Mouse (Mus musculus): Measurements from ENCODE around the gene Lcn10. TPM values are rescaled to one million over a fixed set of nuclear protein-coding genes. Genes with fewer than 3 reads are reported as not detected.
A peak's percentile ranks its signal among the peaks of the same experiment; 100 is the strongest.

Lcn10 gene
- total RNA-seq, 1 experiment, result not detected

DNA sequence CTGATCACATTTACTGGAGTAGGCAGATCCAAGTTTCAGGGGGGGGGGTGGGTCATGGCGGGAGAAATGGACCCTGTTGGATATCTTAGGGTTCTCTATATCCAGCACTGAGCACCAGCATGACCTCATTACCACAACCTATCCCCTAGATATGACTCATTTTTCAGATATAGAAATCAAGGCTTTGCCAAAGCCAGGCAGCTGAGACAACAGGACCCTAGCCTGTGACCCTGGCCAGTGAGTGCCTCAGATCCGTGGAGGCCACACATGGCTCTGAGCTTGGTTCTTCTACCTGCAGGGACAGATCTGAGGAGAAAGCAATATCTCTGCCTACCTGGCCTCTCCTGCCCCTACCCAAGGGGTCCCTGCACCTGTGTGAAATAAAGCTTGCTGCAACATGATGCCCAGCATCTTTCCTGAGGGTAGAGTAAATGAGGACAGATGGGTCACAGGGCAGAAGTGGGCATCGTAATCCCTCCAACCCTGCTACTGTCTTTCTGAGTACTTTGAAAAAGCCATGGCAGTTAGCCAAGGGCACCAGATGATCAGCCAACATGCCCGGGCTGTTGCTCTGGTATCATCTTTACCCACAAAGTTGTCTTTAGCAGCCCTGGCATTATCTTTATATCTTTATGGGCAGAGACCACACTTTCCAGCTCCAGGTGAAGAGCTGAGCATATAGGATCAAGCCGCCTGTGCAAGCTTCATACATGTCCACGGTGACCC lies 21.1 kb upstream of the Lcn10 start:
- Histone ChIP-seq H3K27ac (ENCODE audit: insufficient read depth, low read depth, low read length, poor library complexity, severe bottlenecking) (no peak overlapping the region), H3K36me3 (ENCODE audit: control insufficient read depth, insufficient read depth, low read length, poor library complexity, severe bottlenecking) (no peaks in the 10 kb centered on the region), H3K4me3 (ENCODE audit: insufficient read depth in 1 of 2, low read depth in 1 of 2, low read length in 2 of 2, poor library complexity in 1 of 2, severe bottlenecking in 1 of 2) (no peak overlapping the region), H3K9ac (ENCODE audit: insufficient read depth, low read depth, low read length, poor library complexity, severe bottlenecking) (no peak overlapping the region), H3K9me3 (ENCODE audit: control insufficient read depth, insufficient read depth, low read depth, low read length) (no peaks in the 10 kb centered on the region), H3K4me1 (ENCODE audit: control insufficient read depth in 2 of 2, insufficient read depth in 2 of 2, low read length in 2 of 2, poor library complexity in 1 of 2) (no peaks in the 10 kb centered on the region)
- in situ Hi-C loops (cut with MboI; ENCODE audit: low sequenced_read_pairs in 2 of 2, unreplicated experiment in 2 of 2), result no loop called here
- no peak for DNase-seq (ENCODE audit: low read depth, low spot score)
- TF ChIP-seq CHD2 (IDR thresholded peaks at IDR 0.05; ENCODE audit: low read depth, low read length), result no peak
- TF ChIP-seq MAFK (IDR thresholded peaks at IDR 0.05; ENCODE audit: insufficient read depth, low read depth, low read length), result no peak
- no peak for TF ChIP-seq ZNF384 (IDR thresholded peaks at IDR 0.05; ENCODE audit: low read depth, low read length)
- no peak for TF ChIP-seq HCFC1 (IDR thresholded peaks at IDR 0.05; ENCODE audit: borderline replicate concordance, insufficient read depth, low read length)
- TF ChIP-seq ZC3H11A (IDR thresholded peaks at IDR 0.05; ENCODE audit: borderline replicate concordance, low read depth, low read length), result no peak

DNA sequence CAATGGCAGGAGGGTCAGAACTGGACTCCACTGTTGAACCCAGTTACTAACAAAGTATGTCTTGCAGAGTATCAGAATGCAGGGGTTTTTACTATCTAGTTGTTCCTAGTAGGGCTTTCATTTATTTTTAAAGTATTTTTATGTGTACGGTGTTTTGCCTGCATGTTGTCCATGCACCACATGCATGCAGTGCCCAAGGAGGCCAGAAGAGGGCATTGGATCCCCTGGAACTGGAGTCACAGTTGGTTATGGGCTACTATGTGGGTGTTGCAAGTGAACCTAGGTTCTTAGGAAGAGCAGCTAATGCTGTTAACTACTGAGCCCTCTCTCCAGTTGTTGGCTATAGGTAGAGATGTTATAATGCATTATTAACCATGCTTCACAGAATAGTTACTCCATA lies 19.0 kb upstream of the Lcn10 start:
- Histone ChIP-seq H3K27ac (ENCODE audit: insufficient read depth, low read depth, low read length, poor library complexity, severe bottlenecking) (no peak overlapping the region), H3K9ac (ENCODE audit: insufficient read depth, low read depth, low read length, poor library complexity, severe bottlenecking) (no peak overlapping the region), H3K4me1 (ENCODE audit: control insufficient read depth in 2 of 2, insufficient read depth in 2 of 2, low read length in 2 of 2, poor library complexity in 1 of 2) (no peaks in the 10 kb centered on the region), H3K9me3 (ENCODE audit: control insufficient read depth, insufficient read depth, low read depth, low read length) (no peaks in the 10 kb centered on the region), H3K4me3 (ENCODE audit: insufficient read depth in 1 of 2, low read depth in 1 of 2, low read length in 2 of 2, poor library complexity in 1 of 2, severe bottlenecking in 1 of 2) (no peak overlapping the region), H3K36me3 (ENCODE audit: control insufficient read depth, insufficient read depth, low read length, poor library complexity, severe bottlenecking) (no peaks in the 10 kb centered on the region)
- no peak for TF ChIP-seq ZNF384 (IDR thresholded peaks at IDR 0.05; ENCODE audit: low read depth, low read length)
- TF ChIP-seq ZC3H11A (IDR thresholded peaks at IDR 0.05; ENCODE audit: borderline replicate concordance, low read depth, low read length), result 0 out of 2 replicates have a peak, but pooled peaks have one; percentile 27
- peak; percentile 15 for DNase-seq (ENCODE audit: low read depth, low spot score)
- in situ Hi-C loops (cut with MboI; ENCODE audit: low sequenced_read_pairs in 2 of 2, unreplicated experiment in 2 of 2), result no loop called here

DNA sequence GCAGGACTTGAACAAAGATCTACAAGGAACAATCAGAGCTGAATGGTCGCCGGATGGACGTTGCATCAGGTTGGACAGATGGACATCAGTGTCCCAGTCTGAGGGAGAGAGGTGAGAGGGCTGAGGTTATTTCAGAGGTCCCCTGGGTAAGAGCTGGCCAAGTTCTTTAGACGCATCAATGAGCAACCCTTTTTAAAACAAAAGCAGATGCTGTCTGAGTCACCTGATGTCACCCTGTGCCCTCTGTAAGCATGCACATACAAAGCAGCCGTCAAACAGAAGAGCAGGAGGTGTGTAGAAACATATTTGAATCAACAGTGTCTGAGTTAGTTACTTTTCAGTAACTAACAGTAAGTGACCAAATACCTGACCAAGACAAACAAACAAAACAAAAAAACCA lies 18.4 kb upstream of the Lcn10 start:
- H3K9ac ChIP-seq (ENCODE audit: insufficient read depth, low read depth, low read length, poor library complexity, severe bottlenecking), result no peak overlapping the region
- DNase-seq (ENCODE audit: low read depth, low spot score), result no peak
- TF ChIP-seq CHD2 (IDR thresholded peaks at IDR 0.05; ENCODE audit: low read depth, low read length) (no peak), HCFC1 (IDR thresholded peaks at IDR 0.05; ENCODE audit: borderline replicate concordance, insufficient read depth, low read length) (no peak), ZNF384 (IDR thresholded peaks at IDR 0.05; ENCODE audit: low read depth, low read length) (no peak), MAFK (IDR thresholded peaks at IDR 0.05; ENCODE audit: insufficient read depth, low read depth, low read length) (no peak), ZC3H11A (IDR thresholded peaks at IDR 0.05; ENCODE audit: borderline replicate concordance, low read depth, low read length) (no peak)
- no peak overlapping the region for H3K27ac ChIP-seq (ENCODE audit: insufficient read depth, low read depth, low read length, poor library complexity, severe bottlenecking)
- H3K4me1 ChIP-seq (ENCODE audit: control insufficient read depth in 2 of 2, insufficient read depth in 2 of 2, low read length in 2 of 2, poor library complexity in 1 of 2), result no peaks in the 10 kb centered on the region
- in situ Hi-C loops (cut with MboI; ENCODE audit: low sequenced_read_pairs in 2 of 2, unreplicated experiment in 2 of 2), result no loop called here
- no peak overlapping the region for H3K4me3 ChIP-seq (ENCODE audit: insufficient read depth in 1 of 2, low read depth in 1 of 2, low read length in 2 of 2, poor library complexity in 1 of 2, severe bottlenecking in 1 of 2)
- H3K36me3 ChIP-seq (ENCODE audit: control insufficient read depth, insufficient read depth, low read length, poor library complexity, severe bottlenecking), result no peaks in the 10 kb centered on the region
- no peaks in the 10 kb centered on the region for H3K9me3 ChIP-seq (ENCODE audit: control insufficient read depth, insufficient read depth, low read depth, low read length)

DNA sequence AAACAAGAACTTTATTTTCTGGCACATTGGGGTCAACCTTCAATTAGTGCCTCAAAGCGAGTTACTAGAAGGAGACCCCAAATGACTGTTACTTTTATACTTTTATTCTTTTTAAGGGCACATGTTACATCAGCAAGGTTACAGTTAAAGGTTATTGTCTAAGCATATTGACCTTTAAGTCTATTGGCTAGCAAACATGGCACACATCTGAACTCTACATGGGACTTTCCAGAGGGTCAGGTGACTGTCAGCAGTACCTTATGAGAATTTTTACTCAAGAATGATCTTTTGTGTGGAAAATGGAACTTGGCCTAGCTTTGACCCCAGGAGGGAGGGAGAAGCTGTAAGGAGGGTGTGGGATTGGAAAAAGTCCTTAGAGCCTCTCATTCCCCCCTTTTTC lies 16.0 kb upstream of the Lcn10 start:
- Histone ChIP-seq H3K27ac (ENCODE audit: insufficient read depth, low read depth, low read length, poor library complexity, severe bottlenecking) (no peak overlapping the region), H3K9me3 (ENCODE audit: control insufficient read depth, insufficient read depth, low read depth, low read length) (no peaks in the 10 kb centered on the region), H3K4me3 (ENCODE audit: insufficient read depth in 1 of 2, low read depth in 1 of 2, low read length in 2 of 2, poor library complexity in 1 of 2, severe bottlenecking in 1 of 2) (no peak overlapping the region), H3K4me1 (ENCODE audit: control insufficient read depth in 2 of 2, insufficient read depth in 2 of 2, low read length in 2 of 2, poor library complexity in 1 of 2) (no peaks in the 10 kb centered on the region), H3K36me3 (ENCODE audit: control insufficient read depth, insufficient read depth, low read length, poor library complexity, severe bottlenecking) (no peaks in the 10 kb centered on the region), H3K9ac (ENCODE audit: insufficient read depth, low read depth, low read length, poor library complexity, severe bottlenecking) (no peak overlapping the region)
- in situ Hi-C loops (cut with MboI; ENCODE audit: low sequenced_read_pairs in 2 of 2, unreplicated experiment in 2 of 2), result no loop called here
- no peak for DNase-seq (ENCODE audit: low read depth, low spot score)
- TF ChIP-seq HCFC1 (IDR thresholded peaks at IDR 0.05; ENCODE audit: borderline replicate concordance, insufficient read depth, low read length), result no peak
- no peak for TF ChIP-seq ZNF384 (IDR thresholded peaks at IDR 0.05; ENCODE audit: low read depth, low read length)
- no peak for TF ChIP-seq CHD2 (IDR thresholded peaks at IDR 0.05; ENCODE audit: low read depth, low read length)
- TF ChIP-seq ZC3H11A (IDR thresholded peaks at IDR 0.05; ENCODE audit: borderline replicate concordance, low read depth, low read length), result no peak
- no peak for TF ChIP-seq MAFK (IDR thresholded peaks at IDR 0.05; ENCODE audit: insufficient read depth, low read depth, low read length)

DNA sequence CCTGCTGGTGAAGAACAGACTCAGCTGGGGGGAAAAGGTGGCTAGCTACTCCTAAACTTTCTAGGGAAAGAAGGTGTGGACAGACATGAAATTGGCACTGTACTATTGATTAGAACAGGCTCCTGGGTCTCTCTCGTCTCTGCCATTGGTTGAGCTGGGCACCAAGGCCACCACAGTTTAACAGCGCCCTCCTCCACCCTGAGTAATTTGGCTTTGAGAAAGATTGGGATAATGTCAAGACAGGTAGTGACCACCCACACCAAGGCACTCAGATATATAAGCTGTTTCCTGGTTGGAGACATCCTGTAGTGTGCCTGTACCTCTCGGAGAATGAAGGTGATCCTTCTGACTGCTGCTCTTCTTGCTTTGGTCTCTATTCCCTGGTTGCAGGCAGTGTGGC lies 6.0 kb upstream of the Lcn10 start, which contains the start of gene Lcn6:
Gene Lcn6, plus strand, starts transcription at position 301 of the 400 bp plus-strand sequence.
- Histone ChIP-seq H3K4me3 (ENCODE audit: insufficient read depth in 1 of 2, low read depth in 1 of 2, low read length in 2 of 2, poor library complexity in 1 of 2, severe bottlenecking in 1 of 2) (no peak within 1 kb of the TSS), H3K36me3 (ENCODE audit: control insufficient read depth, insufficient read depth, low read length, poor library complexity, severe bottlenecking) (no peaks in the 10 kb centered on the region), H3K9me3 (ENCODE audit: control insufficient read depth, insufficient read depth, low read depth, low read length) (no peaks in the 10 kb centered on the region), H3K27ac (ENCODE audit: insufficient read depth, low read depth, low read length, poor library complexity, severe bottlenecking) (no peak within 1 kb of the TSS), H3K9ac (ENCODE audit: insufficient read depth, low read depth, low read length, poor library complexity, severe bottlenecking) (no peak within 1 kb of the TSS), H3K4me1 (ENCODE audit: control insufficient read depth in 2 of 2, insufficient read depth in 2 of 2, low read length in 2 of 2, poor library complexity in 1 of 2) (no peaks in the 10 kb centered on the region)
- TF ChIP-seq ZC3H11A (IDR thresholded peaks at IDR 0.05; ENCODE audit: borderline replicate concordance, low read depth, low read length) (no peak), ZNF384 (IDR thresholded peaks at IDR 0.05; ENCODE audit: low read depth, low read length) (no peak), MAFK (IDR thresholded peaks at IDR 0.05; ENCODE audit: insufficient read depth, low read depth, low read length) (no peak), CHD2 (IDR thresholded peaks at IDR 0.05; ENCODE audit: low read depth, low read length) (no peak), HCFC1 (IDR thresholded peaks at IDR 0.05; ENCODE audit: borderline replicate concordance, insufficient read depth, low read length) (no peak)
- no peak for DNase-seq (ENCODE audit: low read depth, low spot score)
- in situ Hi-C loops (cut with MboI; ENCODE audit: low sequenced_read_pairs in 2 of 2, unreplicated experiment in 2 of 2), result no loop called here

Measured in ES-E14 (cell line).